Mouse (Mus musculus) forebrain, embryonic 10.5 days (tissue): ENCODE results near the gene Oat. TPM values are rescaled to one million over a fixed set of nuclear protein-coding genes. Genes with fewer than 3 reads are reported as not detected.

ENCODE experiments used
- DNase-seq: peaks from one replicate; pipeline ENCODE4 v3.0.0-alpha.2; 2017; ENCODE audit warnings: low spot score; ENCODE audit errors: extremely low spot score
- H3K27ac ChIP-seq: fragments of 300-500 bp; sonication (generic); 2 replicates; pipeline ENCODE4 v1.5.1; 2016; ENCODE audit warnings: mild to moderate bottlenecking
- H3K27me3 ChIP-seq: fragments of 300-500 bp; sonication (generic); 2 replicates; pipeline ENCODE4 v1.6.1; 2016; ENCODE audit warnings: mild to moderate bottlenecking; ENCODE audit not compliant: poor library complexity, severe bottlenecking
- H3K36me3 ChIP-seq: fragments of 300-500 bp; sonication (generic); replicated peaks from 2 replicates; pipeline ENCODE4 v1.6.1; 2016; ENCODE audit warnings: mild to moderate bottlenecking, moderate library complexity
- H3K4me1 ChIP-seq: fragments of 300-500 bp; sonication (generic); 2 replicates; pipeline ENCODE4 v1.6.1; 2016
- H3K4me3 ChIP-seq: fragments of 300-500 bp; sonication (generic); 2 replicates; pipeline ENCODE4 v1.5.1; 2016; ENCODE audit warnings: mild to moderate bottlenecking, moderate library complexity
- H3K9me3 ChIP-seq: fragments of 300-500 bp; sonication (generic); 2 replicates; pipeline ENCODE4 v1.6.1; 2016; ENCODE audit warnings: mild to moderate bottlenecking, moderate library complexity
- WGBS: fragments of 180-500 bp; shearing (Covaris S2); methylation state at CpG from one replicate; pipeline ENCODE4 v1.1.7; 2016; 5-methylcytosine and 5-hydroxymethylcytosine counted together
- polyA plus RNA-seq: library from polyadenylated mRNA; unstranded; fragments of >200 nt; fragmentation: Nextera tagmentation; extraction: Ambion mirVana; gene quantifications from 2 replicates; pipeline ENCODE4 v1.2.1, GENCODE M21; 2016

Gene Oat
- polyA plus RNA-seq, 1 experiment from 2014 or later, result 129 TPM

DNA sequence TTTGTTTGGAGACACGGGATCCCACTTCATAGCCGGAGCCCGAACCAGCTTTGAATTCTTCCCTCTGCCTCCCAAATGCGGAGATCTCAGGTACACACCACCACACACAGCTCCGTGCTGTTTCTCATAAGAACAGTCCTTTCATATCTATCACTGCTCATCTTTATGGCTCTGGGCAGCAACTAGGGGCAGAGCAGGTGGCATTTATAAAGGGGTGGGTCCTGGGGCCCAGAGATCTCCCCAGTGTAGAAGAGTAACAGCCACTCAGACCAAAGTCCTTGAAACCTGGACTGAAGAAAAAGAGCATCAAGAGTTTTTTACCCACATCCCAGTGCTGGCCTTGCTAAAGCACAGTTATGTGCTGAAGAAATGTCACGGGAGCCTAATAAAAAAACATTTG, 4.3 kb upstream of the Oat start:
- Histone ChIP-seq H3K9me3 (no peaks in the 10 kb centered on the region), H3K27me3 (peaks cover 48% of the 10 kb centered on the region), H3K36me3 (no peaks in the 10 kb centered on the region), H3K4me3 (no peak overlapping the region), H3K27ac (no peak overlapping the region), H3K4me1 (peaks cover 10% of the 10 kb centered on the region)
- DNase-seq, result no peak
- 80% methylated on average over 6 of the region's 6 CpGs for WGBS

DNA sequence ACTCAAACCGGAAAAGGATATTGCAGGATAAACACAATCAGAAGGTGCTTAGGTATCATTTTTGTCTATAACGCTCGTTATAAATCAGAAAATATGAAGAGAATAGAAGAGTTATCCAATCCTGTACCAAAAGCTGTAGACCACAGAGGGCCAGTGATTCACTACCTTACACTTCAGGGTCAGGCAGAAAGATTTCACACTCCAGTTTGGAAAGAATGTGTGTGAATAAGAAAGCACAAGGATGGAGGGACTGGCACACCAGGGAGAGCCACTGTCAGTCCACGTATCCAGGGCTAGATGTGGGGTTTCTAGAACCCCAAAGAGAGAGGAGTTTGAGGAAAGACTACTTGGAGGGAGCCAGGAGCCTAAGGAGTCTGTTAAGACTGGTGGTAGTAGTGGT, 693 bp upstream of the Oat start:
- Histone ChIP-seq H3K4me3 (peak overlapping the region; percentile 73; the same call in 1 of the 2 replicates), H3K36me3 (no peaks in the 10 kb centered on the region), H3K27me3 (peaks cover 48% of the 10 kb centered on the region), H3K4me1 (peaks cover 38% of the 10 kb centered on the region), H3K9me3 (no peaks in the 10 kb centered on the region), H3K27ac (peak overlapping the region; percentile 93)
- DNase-seq, result no peak
- WGBS, result 57% methylated on average over 4 of the region's 4 CpGs

DNA sequence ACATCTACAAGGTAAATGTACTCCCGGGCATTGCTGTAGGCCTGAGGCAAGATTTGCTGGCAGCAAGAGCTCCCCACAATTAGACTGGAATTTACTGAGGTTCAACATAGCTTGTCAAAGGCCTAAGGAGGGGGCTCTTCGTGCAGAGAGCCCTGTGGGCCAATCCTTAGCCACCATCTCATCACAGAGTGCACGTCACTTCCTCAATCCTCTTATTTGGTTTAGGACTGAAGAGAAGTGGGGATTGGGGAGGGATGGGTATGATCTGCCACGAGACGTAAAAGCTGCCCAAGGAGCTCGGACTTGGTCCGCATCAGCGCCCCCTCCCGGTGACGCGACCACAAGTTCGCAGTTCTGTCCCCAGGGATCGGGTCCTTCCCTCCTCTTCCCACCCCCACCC, 575 bp downstream of the Oat start:
- Histone ChIP-seq H3K36me3 (no peaks in the 10 kb centered on the region), H3K9me3 (no peaks in the 10 kb centered on the region), H3K4me3 (peak overlapping the region; percentile 73), H3K4me1 (peaks cover 42% of the 10 kb centered on the region), H3K27me3 (peaks cover 37% of the 10 kb centered on the region), H3K27ac (peak overlapping the region; percentile 93)
- peak; percentile 85 for DNase-seq
- 1% methylated on average over 13 of the region's 13 CpGs for whole genome bisulfite sequencing

DNA sequence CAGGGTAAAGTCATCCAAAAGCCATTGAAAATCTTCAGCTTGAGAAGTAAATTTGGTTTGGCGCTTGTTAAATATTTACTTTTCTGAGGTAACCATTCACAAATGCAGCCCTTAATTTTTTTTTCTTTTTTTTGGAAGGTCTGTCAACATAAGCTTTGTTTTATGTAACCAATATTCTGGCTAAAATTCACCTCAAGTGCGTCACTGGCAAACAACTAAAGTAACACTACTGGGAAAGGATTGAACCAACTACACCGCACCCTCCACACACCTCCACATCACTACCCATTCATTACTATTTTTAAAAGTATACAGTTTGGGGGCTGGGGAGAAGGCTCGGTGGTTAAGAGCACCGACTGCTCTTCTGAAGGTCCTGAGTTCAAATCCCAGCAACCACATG, 1.6 kb downstream of the Oat start:
- Histone ChIP-seq H3K27me3 (peaks cover 30% of the 10 kb centered on the region), H3K4me1 (peaks cover 42% of the 10 kb centered on the region), H3K27ac (no peak overlapping the region), H3K36me3 (peaks cover 5% of the 10 kb centered on the region), H3K9me3 (no peaks in the 10 kb centered on the region), H3K4me3 (no peak overlapping the region)
- no peak for DNase-seq
- 94% methylated on average over 5 of the region's 5 CpGs for WGBS

DNA sequence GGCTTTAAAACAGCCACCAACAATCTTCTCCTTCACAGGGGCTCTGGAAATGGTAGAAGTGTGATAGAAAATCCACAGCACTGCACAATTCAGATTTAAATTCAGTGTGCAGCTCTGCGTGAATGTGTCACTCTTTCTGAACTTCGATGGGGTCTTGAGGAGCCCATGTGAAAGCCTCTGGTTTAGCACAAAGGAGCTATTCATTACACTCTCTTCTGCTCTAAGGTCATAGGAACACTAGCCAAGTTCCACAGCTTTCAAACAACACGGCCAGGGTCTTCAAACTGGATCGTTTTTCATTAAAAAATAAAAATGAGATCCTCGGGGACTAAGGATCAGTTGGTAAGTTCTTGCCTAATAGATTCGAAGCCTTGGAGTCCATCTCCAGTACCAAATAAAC, 3.0 kb downstream of the Oat start:
- 60% methylated on average over 6 of the region's 6 CpGs for WGBS
- H3K27ac ChIP-seq, result peak overlapping the region; percentile 53; the same call in 1 of the 2 replicates
- peaks cover 42% of the 10 kb centered on the region for H3K4me1 ChIP-seq
- no peaks in the 10 kb centered on the region for H3K9me3 ChIP-seq
- H3K27me3 ChIP-seq, result peaks cover 17% of the 10 kb centered on the region
- no peak for DNase-seq
- H3K36me3 ChIP-seq, result peaks cover 20% of the 10 kb centered on the region
- no peak overlapping the region for H3K4me3 ChIP-seq

- peaks cover 24% of the 10 kb centered on the region for H3K36me3 ChIP-seq
- H3K4me1 ChIP-seq, result peaks cover 42% of the 10 kb centered on the region
- H3K27me3 ChIP-seq, result peaks cover 13% of the 10 kb centered on the region
- no peak for DNase-seq
- peak overlapping the region; percentile 53; the same call in 1 of the 2 replicates for H3K27ac ChIP-seq
- 83% methylated on average over 3 of the region's 3 CpGs for WGBS
- H3K9me3 ChIP-seq, result no peaks in the 10 kb centered on the region
- no peak overlapping the region for H3K4me3 ChIP-seq
These were observed 3.5 kb downstream of the Oat start for GRCm38 (mm10) chr7:132572738-132573137.

GRCm38 (mm10) chr7:132571481-132571880, 4.7 kb downstream of the Oat start:
- H3K4me3 ChIP-seq, result no peak overlapping the region
- no peak for DNase-seq
- no peaks in the 10 kb centered on the region for H3K9me3 ChIP-seq
- peaks cover 38% of the 10 kb centered on the region for H3K4me1 ChIP-seq
- WGBS, result 94% methylated on average over 8 of the region's 8 CpGs
- peaks cover under 1% of the 10 kb centered on the region; the same call in 1 of the 2 replicates for H3K27me3 ChIP-seq
- H3K36me3 ChIP-seq, result peaks cover 35% of the 10 kb centered on the region
- H3K27ac ChIP-seq, result no peak overlapping the region

- DNase-seq, result no peak
- Histone ChIP-seq H3K27me3 (no peaks in the 10 kb centered on the region), H3K4me3 (no peak overlapping the region), H3K9me3 (no peaks in the 10 kb centered on the region), H3K27ac (no peak overlapping the region), H3K36me3 (peaks cover 44% of the 10 kb centered on the region), H3K4me1 (peaks cover 28% of the 10 kb centered on the region)
- WGBS, result 91% methylated on average over 5 of the region's 5 CpGs
These were observed 6.1 kb downstream of the Oat start for GRCm38 (mm10) chr7:132570071-132570470.

- Histone ChIP-seq H3K4me3 (no peak overlapping the region), H3K27me3 (no peaks in the 10 kb centered on the region), H3K9me3 (no peaks in the 10 kb centered on the region), H3K27ac (no peak overlapping the region), H3K4me1 (peaks cover 24% of the 10 kb centered on the region), H3K36me3 (peaks cover 56% of the 10 kb centered on the region)
- 91% methylated on average over 6 of the region's 6 CpGs for WGBS
- no peak for DNase-seq
These were observed 7.4 kb downstream of the Oat start for GRCm38 (mm10) chr7:132568817-132569216.

GRCm38 (mm10) chr7:132565831-132566230, 10.4 kb downstream of the Oat start:
- WGBS, result 85% methylated on average over 1 of the region's 1 CpGs
- Histone ChIP-seq H3K4me3 (no peak overlapping the region), H3K9me3 (no peaks in the 10 kb centered on the region), H3K4me1 (no peaks in the 10 kb centered on the region), H3K36me3 (peaks cover 86% of the 10 kb centered on the region), H3K27ac (no peak overlapping the region), H3K27me3 (no peaks in the 10 kb centered on the region)
- DNase-seq, result no peak

DNA sequence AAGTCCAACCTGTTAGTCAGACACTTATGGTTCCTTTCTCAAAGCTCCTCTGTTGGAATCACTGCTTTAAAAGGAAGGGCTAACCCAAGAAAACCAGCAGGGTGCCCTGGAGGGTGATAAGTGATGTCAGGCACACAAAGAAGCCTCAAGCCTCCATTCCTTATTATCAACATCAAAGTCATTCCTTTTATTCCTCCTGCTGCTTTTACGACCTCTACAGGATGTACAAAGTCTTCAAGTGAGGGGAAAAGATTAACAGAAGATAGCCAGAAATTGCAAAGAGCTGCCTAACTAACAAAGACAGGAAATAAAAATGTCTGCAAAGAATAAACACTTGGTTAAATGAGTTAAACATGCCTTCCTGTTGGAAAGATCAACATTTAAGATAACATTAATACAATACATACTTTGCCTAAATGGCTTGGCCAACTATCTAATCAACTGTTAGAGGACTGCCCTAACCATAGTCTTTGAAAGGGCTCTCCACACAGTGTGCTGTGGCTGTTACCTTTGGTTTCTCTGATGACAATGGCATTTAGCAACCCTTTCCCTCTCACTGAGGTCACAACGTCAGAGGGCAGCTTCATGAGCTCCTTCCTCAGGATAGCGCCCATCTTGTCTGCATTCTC, 16.9 kb downstream of the Oat start:
- Histone ChIP-seq H3K9me3 (no peaks in the 10 kb centered on the region), H3K4me3 (no peak overlapping the region), H3K36me3 (peaks cover 78% of the 10 kb centered on the region), H3K27ac (no peak overlapping the region), H3K4me1 (no peaks in the 10 kb centered on the region; the same call in 1 of the 2 replicates), H3K27me3 (no peaks in the 10 kb centered on the region)
- WGBS, result 80% methylated on average over 3 of the region's 3 CpGs
- no peak for DNase-seq

GRCm38 (mm10) chr7:132558141-132558736, 18.0 kb downstream of the Oat start:
- WGBS, result 91% methylated on average over 7 of the region's 7 CpGs
- peaks cover 67% of the 10 kb centered on the region for H3K36me3 ChIP-seq

DNA sequence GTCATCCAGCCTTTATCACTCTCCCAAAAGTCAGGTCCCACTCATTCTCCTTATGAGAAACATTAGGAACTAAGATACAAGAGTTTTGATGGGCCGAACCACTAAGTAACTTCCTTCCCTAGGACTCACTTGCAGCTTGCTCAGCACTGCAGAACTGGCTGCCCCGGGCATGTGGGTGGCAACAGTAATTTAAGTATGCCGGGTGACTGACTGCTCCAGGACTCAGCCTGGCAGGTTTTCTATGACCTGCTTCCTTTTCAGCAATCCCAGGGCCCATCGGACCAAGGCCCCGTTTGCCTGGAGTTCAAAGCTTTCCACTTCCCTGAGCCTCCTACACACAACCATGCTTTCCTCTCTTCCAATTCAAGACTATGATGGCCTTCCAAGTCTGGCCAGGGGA, 19.6 kb downstream of the Oat start:
- Histone ChIP-seq H3K27me3 (no peaks in the 10 kb centered on the region), H3K27ac (no peak overlapping the region), H3K4me1 (no peaks in the 10 kb centered on the region; the same call in 1 of the 2 replicates), H3K9me3 (no peaks in the 10 kb centered on the region), H3K36me3 (peaks cover 51% of the 10 kb centered on the region), H3K4me3 (no peak overlapping the region)
- WGBS, result 89% methylated on average over 5 of the region's 5 CpGs
- no peak for DNase-seq

More at GRCm38 (mm10) chr7:132558141-132558736, 18.0 kb downstream of the Oat start:
- no peak for DNase-seq
- H3K9me3 ChIP-seq, result no peaks in the 10 kb centered on the region
- no peaks in the 10 kb centered on the region; the same call in 1 of the 2 replicates for H3K4me1 ChIP-seq
- H3K4me3 ChIP-seq, result no peak overlapping the region
- H3K27me3 ChIP-seq, result no peaks in the 10 kb centered on the region
- no peak overlapping the region for H3K27ac ChIP-seq
